Mouse (Mus musculus) ovary, adult 10 weeks (tissue): ENCODE measurements around the gene Hnrnph2. TPM values are rescaled to one million over a fixed set of nuclear protein-coding genes. Genes with fewer than 3 reads are reported as not detected.

Experiments used
- polyA plus RNA-seq: library from polyadenylated mRNA; stranded (reverse); fragments of 350-450 nt; fragmentation: Illumina TruSeq; extraction: RNeasy Lipid Tissue Mini Kit (QIAGEN cat#74804); gene quantifications from one replicate; pipeline ENCODE4 v1.2.3, GENCODE M21; 2014

Hnrnph2 gene
- 266 TPM for polyA plus RNA-seq

DNA sequence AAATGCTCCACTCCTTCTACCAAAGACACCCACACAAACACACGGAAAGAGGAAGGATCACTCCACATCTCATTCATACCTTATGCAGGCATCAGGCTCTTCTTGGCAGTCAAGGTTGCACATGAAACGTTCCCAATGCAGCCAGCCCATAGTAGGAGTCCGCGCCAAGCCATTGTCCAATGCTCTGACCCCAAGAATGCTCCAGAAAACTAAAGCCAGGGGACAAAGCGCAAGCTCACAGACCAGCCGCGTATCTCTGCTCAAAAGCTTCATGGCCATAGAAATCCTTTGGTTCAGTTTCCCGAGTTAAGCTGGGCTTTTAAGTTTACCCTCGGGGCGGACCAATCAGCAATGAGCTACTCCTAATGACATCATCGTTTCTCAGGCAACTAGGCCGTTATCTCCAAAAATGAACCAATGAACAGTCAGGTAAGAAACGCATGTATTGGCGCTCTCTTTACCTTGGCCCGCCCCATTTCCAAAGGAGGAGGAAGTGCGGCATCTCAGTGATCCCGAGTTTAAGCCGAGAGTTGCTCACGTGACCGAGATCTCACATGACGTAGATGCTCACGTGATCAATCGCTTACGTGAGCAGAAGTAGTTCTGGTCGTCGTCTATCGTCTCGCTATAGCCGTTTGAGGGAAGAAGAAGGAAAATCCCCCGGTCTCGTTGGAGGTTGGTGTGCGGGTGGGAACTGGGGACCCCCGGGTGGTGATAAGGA lies at the start of gene Hnrnph2, which contains the start of gene Gla:
TSS of gene Hnrnph2 (plus strand) at position 521 of the 721 bp plus-strand sequence.
TSS of gene Gla (minus strand) at position 467 of the 721 bp plus-strand sequence.

DNA sequence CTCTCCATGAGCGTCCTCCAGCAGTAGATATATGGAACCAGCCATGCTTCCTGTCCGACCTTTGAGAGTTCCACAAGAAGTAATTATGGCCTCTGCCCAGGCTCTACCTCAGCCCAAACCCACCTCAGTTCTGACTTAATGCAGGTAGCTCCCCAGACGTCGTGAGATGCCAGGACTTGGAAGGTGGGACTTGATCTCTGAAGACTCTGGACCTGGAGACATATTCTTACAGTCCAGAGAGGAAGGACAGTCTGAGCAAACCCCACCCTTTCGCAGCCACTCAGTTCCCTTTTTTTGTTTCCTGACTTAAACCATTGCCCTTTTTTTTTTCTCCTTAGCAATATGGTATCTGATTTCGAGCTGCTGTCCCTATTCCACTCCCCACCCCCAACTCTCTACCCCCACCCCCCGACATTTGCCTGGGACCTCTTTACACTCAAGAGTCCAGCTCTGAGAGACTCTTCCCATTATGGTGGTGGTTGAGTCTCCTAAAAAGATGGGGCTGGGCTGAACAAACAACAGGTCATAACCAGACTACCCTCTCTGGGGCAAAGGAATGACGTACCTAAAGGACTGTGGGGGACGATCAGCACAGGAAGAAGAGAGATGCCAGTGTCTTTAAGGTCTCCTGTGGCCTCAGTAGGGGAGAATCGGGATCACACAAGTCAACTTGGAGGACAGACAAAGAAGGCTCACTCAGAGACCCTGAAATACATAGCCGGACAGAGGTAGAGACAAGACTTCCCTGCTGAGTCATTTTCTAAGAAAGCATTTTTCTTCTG lies 17.9 kb upstream of the Hnrnph2 start, which contains the start of gene Btk:
TSS of gene Btk (minus strand) at position 683 of the 782 bp plus-strand sequence.

DNA sequence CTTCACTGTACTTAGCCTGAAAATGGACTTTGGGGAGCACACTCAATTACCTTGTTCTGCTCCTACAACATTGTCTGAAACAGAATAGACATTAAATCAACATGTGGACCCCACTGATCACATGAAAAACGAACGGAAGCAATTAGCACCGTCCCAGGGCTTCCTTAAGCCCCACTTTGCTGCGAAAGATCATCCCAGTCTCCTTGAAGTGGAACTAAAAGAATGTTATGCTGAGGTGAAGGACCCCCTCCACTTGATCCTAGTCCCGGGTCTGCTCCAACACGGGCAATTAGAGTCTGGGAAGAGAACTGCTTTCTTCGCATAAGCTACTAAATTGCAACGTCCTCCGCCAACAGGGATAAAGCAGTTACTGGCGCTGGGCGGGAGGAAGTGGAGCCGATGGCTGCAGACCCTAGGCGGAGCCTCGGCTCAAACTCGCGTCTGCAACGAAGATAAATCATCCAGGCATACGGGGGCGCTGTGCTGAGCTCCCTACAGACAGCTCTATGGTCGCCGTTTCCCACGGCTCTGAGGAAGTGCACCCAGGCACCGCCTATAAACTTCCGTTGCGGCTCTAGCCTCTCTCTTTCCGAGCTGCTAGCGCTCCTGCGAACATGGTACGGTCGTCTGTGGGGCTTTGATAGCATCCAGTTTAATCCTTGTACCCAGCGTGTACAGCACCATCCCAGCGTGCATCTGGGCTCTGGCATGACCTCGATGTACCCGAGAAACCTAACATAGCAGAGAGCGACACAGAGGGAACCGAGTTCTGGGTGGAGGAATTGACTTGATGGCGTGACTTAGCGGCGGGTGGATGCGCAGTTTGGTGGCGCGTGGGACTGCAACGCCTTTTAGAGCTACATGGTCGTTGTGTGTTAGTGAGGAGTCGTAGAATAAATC lies 15.6 kb upstream of the Hnrnph2 start, which contains the start of gene Rpl36a:
TSS of gene Rpl36a (plus strand) at position 552 of the 900 bp plus-strand sequence.

Other genes with a start within 250 kb of the Hnrnph2 start
- 2.1 TPM for gene Drp2, start 196.6 kb upstream of the Hnrnph2 start, polyA plus RNA-seq
- 0.23 TPM for gene Taf7l, start 124.7 kb upstream of the Hnrnph2 start, polyA plus RNA-seq
- gene Timm8a1, start 59.3 kb upstream of the Hnrnph2 start, polyA plus RNA-seq: 113 TPM
- 4.9 TPM for gene Btk, start 17.6 kb upstream of the Hnrnph2 start, polyA plus RNA-seq
- 1,205 TPM for gene Rpl36a, start 15.5 kb upstream of the Hnrnph2 start, polyA plus RNA-seq
- gene Gla, start 54 bp upstream of the Hnrnph2 start, polyA plus RNA-seq: 13.2 TPM
- 13.5 TPM for gene Armcx4, start 85.3 kb downstream of the Hnrnph2 start, polyA plus RNA-seq
- gene Armcx1, start 116.8 kb downstream of the Hnrnph2 start, polyA plus RNA-seq: 68.9 TPM
- 28.3 TPM for gene Armcx6, start 150.2 kb downstream of the Hnrnph2 start, polyA plus RNA-seq
- gene Armcx3, start 155.4 kb downstream of the Hnrnph2 start, polyA plus RNA-seq: 137 TPM
- 178 TPM for gene Armcx2, start 208.0 kb downstream of the Hnrnph2 start, polyA plus RNA-seq